Mouse (Mus musculus): ENCODE data around the gene Acot4.
"Not testable (repeated sequence)": the region's sequence is repeated elsewhere in the genome, so short reads cannot be mapped to it uniquely, and the experiment has no call there.

Acot4 gene

GRCm38 (mm10) chr12:84038241-84038640 is at the start of gene Acot4:
TSS of gene Acot4 (plus strand) at chr12:84038379.
- peak; percentile 82 for DNase-seq (ENCODE audit: low spot score)

- no peak for DNase-seq (ENCODE audit: low spot score)
These were observed 49.7 kb upstream of the Acot4 start for GRCm38 (mm10) chr12:83988483-83988882.

- DNase-seq (ENCODE audit: low spot score), result no peak
These were observed 48.8 kb upstream of the Acot4 start for GRCm38 (mm10) chr12:83989378-83989777.

GRCm38 (mm10) chr12:83997221-83997620 is 41.0 kb upstream of the Acot4 start:
- no peak for DNase-seq (ENCODE audit: low spot score)

- DNase-seq (ENCODE audit: low spot score), result no peak
These were observed 39.7 kb upstream of the Acot4 start for GRCm38 (mm10) chr12:83998341-83999107.

GRCm38 (mm10) chr12:83999237-83999636 is 38.9 kb upstream of the Acot4 start:
- DNase-seq (ENCODE audit: low spot score), result peak; percentile 82

GRCm38 (mm10) chr12:84000418-84000817 is 37.8 kb upstream of the Acot4 start:
- DNase-seq (ENCODE audit: low spot score), result no peak

- DNase-seq (ENCODE audit: low spot score), result no peak
These were observed 34.3 kb upstream of the Acot4 start for GRCm38 (mm10) chr12:84003866-84004265.

- DNase-seq (ENCODE audit: low spot score), result no peak
These were observed 29.9 kb upstream of the Acot4 start for GRCm38 (mm10) chr12:84008251-84008650.

GRCm38 (mm10) chr12:84008729-84009128 is 29.4 kb upstream of the Acot4 start:
- no peak for DNase-seq (ENCODE audit: low spot score)

GRCm38 (mm10) chr12:84009171-84009965 is 28.8 kb upstream of the Acot4 start, which contains the start of gene Acot1:
TSS of gene Acot1 (plus strand) at chr12:84009490.
- DNase-seq (ENCODE audit: low spot score), result peak; percentile 90

GRCm38 (mm10) chr12:84010201-84010600 is 28.0 kb upstream of the Acot4 start:
- DNase-seq (ENCODE audit: low spot score), result no peak

- DNase-seq (ENCODE audit: low spot score), result no peak
These were observed 26.7 kb upstream of the Acot4 start for GRCm38 (mm10) chr12:84011251-84012040.

- DNase-seq (ENCODE audit: low spot score), result no peak
These were observed 25.0 kb upstream of the Acot4 start for GRCm38 (mm10) chr12:84013130-84013529.

- no peak for DNase-seq (ENCODE audit: low spot score)
These were observed 24.5 kb upstream of the Acot4 start for GRCm38 (mm10) chr12:84013701-84014100.

- DNase-seq (ENCODE audit: low spot score), result peak; percentile 88
These were observed 17.7 kb upstream of the Acot4 start for GRCm38 (mm10) chr12:84020528-84020927.

- not testable (repeated sequence) for DNase-seq (ENCODE audit: low spot score)
These were observed 15.9 kb upstream of the Acot4 start for GRCm38 (mm10) chr12:84022266-84022665.

- DNase-seq (ENCODE audit: low spot score), result peak; percentile 75
These were observed 15.0 kb upstream of the Acot4 start for GRCm38 (mm10) chr12:84023052-84023745.

GRCm38 (mm10) chr12:84025888-84026287 is 12.3 kb upstream of the Acot4 start:
- no peak for DNase-seq (ENCODE audit: low spot score)

GRCm38 (mm10) chr12:84028328-84028727 is 9.9 kb upstream of the Acot4 start:
- not testable (repeated sequence) for DNase-seq (ENCODE audit: low spot score)

GRCm38 (mm10) chr12:84029043-84029442 is 9.1 kb upstream of the Acot4 start:
- not testable (repeated sequence) for DNase-seq (ENCODE audit: low spot score)

Measured in yolk sac, embryonic 10.5 days (tissue).